Mouse (Mus musculus) embryo, embryonic 10 days (tissue): ENCODE data around the gene Mroh2a.
A peak's percentile ranks its signal among the peaks of the same experiment; 100 is the strongest.
"Not testable (repeated sequence)": the region's sequence is repeated elsewhere in the genome, so short reads cannot be mapped to it uniquely, and the experiment has no call there.

Source experiments
- DNase-seq: peaks from one replicate; pipeline ENCODE4 v3.0.0-alpha.2; 2015; ENCODE audit warnings: low spot score

Mroh2a gene

DNA sequence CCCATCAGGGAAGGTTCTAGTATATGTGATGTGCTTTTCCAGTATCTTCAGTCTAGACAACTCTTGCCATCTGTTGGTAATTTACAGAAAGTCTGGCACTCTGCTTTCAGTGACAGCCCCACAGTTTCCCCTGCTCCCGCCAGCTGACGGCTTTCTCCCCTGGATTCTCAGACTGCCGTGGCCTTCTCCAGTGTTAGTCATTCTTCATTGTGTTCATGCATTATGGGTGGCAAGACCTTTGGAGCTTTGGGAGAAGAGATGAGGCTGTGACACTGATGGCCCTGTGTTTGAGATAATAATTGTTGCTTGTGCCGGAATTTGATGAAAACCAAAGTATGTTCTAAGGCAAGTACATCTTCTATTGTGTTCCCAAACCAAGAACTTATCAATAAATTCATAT lies 8.2 kb upstream of the Mroh2a start:
- DNase-seq: no peak

DNA sequence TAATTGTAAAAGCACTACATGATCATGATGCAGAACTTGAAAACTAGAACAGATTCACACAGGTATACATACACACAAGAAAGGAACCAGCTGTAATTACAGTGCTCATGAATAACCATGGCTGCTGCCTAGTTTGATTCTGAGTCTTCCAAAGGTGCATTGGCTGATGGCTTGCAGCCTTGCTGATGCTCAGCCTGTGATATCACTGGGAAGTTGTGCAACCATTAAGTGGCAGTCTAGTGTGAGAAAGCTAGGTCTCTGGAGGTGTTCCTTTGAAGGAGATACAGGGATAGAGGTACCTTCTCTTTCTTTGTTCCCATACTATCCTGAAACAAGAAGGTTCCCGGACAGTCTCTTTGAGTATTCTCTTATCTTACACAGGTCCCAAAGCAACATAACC lies 7.7 kb upstream of the Mroh2a start:
- DNase-seq: peak; percentile 12

DNA sequence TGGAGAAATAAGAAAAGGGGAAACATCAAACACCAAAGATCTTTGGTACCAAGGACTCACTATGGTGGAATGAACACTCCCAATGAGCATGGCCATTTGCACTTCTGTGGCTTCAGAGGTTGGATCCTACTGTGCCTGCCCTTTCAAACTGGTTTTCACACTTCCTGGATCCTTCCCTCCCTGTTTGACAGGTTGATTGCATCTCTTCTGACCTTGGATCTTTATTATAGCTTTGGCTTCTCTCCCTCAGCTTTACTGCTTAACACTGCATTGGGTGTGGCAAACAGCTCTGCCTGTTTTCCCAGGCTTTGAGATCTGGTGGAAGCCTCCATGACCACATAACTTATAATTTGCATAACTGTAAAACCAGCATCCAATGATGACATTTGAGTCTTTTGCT lies 6.5 kb upstream of the Mroh2a start:
- DNase-seq: peak; percentile 14

DNA sequence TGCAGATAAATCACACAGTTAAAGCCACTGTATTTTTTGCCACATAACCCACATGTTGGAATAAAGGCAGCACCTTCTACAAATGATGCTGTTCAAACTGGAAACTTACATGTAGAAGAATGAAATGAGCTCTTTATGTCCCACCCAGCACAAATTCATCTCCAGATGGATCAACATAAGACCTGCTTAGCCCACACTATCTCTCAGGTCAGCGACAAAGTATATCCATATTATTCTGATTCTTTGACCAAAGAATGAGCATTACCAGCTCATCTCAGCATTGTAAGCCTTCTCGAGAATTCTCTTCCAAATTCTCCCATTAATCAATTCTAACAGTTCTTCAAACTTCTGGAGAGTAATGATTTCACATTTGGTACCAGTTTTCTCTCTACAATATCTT lies 4.6 kb upstream of the Mroh2a start:
- no peak for DNase-seq

DNA sequence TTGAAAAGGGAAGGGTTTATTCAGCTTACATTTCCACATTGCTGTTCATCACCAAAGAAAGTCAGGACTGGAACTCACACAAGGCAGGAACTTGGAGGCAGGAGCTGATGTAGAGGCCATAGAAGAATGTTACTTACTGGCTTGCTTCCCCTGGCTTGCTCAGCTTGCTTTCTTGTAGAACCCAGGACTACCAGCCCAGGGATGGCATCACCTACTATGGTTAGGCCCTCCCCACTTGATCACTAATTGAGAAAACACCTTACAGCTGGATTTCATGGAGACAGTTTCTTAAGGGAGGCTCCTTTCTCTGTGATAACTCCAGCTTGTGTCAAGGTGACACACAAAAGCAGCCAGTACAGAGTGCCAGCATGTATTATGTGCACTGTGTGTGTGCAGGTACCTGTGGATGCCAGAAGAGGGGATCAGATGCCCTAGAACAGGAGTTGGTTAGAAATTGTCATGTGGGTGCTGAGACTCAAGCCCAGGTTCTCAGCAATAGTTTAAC lies 3.7 kb upstream of the Mroh2a start:
- DNase-seq: not testable (repeated sequence)

DNA sequence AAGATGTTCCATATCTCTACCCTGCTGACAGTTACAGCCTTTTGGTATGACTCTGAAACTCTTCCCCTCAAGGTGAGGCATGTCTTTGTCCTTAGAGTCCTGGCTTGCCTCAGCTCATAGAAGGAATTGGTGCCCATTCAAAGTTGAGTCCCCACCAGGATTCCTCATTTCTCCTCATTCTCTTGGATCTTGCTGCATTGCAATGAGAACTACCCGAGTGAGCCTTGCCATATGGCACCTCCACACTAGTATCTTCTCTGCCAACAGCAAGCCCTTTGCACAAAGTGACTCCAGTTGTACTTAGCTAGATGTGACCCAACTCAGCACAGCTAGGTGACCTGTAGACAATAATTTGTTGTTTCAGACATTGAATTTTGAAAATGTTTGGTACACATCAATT lies 3.2 kb upstream of the Mroh2a start:
- DNase-seq: no peak

DNA sequence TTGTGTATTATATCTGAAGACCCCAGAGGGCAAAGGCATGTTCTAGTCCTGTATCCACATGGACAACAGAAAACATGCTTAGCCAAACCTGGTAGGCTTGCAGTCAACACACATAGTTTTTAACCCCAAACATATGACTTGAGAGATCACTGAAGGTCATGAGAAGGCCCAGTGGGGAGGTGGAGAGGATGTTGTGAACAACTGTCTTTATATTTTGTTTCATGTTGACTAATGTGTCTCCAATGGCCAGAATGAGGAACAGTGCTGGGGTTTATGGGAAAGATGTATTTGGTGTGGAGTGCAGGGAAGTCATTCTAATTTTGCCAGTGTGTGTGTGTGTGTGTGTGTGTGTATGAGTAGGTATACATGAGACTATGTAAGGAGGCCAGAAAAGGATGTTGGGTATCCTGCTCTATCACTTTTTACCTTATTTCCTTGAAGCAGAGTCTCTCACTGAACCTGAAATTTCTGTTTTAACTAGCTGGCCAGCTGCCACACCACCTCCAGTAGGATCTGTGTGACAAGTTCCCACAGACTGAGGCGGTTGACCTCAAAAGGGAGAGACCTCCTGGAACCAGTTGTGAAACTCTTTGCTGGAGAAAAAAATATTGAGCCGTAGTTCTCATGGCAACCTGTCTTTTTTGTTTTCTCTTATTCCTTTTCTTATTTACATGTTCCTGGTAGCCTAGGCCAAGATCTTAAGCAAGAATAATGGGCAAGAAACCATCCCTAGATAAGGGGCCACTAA lies 2.6 kb upstream of the Mroh2a start:
- DNase-seq: no peak

DNA sequence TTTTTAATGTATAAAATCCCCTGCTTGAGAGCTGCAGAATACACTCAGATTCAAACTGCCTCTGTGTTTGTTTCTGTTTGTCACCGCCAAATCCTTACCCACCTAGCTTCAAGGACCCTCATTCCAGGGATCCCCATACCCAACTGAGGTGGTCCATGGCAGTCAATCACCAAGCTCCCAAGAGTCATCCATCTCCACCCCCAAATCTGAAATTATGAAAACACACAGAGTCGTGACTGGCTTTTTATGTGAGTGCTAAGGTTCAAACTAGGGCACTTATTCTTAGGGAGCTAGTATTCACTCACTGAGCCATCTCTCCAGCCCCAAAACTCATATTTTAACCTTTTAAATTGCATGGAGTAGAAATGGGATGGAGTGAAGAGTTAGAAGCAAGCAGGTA lies 1.5 kb upstream of the Mroh2a start:
- DNase-seq: not testable (repeated sequence)

DNA sequence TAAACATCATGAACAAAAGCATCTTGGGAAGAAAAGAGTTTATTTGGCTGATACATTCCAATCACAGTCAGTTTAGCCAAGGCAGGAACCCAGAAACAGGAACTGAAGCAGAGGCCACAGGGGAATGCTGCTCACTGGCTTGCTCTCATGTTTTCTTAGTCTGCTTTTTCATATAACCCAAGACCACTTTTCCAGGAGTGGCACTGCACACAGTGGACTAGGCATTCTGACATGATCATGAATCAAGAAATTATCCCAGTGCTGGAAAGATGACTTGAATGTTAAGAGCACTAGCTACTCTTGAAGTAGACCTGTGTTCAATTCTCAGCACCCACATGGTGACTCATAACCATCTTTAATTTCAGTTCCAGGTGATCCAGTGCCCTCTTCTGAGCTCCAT lies 1.0 kb upstream of the Mroh2a start:
- DNase-seq: no peak

DNA sequence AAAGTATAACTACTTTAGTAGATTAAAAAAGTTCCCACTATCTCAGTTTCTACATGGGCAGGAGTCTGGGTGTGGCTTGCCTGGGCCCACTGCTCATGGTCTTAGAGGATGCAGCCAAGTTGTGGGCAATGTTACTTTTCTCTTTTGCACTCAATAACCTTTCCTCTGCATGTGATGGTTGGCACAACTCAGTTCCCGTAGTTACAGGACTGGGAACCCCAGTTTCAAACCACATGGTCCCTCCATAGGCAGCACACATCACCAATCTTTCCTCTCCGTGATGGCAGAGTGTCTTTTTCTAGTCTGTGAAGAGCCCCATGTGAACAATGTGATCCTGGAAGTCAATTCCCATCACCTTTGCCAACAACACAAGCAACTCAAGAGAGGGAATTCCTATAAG lies 696 bp downstream of the Mroh2a start:
- DNase-seq: no peak

DNA sequence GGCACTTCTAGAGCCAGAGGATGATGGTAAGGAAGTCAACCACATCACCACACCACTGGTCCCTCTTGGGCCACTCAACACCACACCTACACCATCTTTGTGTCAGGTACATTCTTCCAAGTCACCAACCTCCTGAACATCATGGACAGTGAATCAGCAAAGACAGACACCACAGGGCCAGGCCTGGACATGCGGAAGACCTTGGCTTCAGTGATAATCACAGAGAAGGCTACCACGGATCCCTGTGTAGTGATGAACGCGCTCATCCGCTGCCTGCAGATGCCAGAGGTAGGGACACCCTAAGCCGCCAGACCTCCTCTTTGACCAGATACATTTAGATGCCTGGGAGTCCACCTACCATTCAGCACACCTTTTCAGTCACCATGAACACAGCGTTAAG lies 1.3 kb downstream of the Mroh2a start:
- no peak for DNase-seq

DNA sequence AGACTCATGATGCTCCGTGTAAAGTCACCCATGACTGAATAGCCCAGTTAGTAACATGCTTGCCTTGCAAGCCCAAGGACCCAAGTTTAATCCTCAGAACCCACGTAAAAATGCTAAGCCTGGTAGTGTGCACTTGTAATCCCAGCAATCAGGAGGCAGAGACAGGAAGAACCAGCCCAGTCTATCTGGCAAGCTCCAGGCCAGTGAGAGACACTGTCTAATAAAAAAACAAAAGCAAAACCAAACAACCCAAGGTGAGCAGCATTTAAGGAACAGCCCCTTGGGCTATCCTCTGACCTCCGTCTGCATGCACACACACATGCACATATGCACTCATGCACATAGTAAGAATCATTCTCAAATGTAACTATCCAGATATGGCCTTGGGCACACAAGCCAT lies 2.8 kb downstream of the Mroh2a start:
- no peak for DNase-seq

DNA sequence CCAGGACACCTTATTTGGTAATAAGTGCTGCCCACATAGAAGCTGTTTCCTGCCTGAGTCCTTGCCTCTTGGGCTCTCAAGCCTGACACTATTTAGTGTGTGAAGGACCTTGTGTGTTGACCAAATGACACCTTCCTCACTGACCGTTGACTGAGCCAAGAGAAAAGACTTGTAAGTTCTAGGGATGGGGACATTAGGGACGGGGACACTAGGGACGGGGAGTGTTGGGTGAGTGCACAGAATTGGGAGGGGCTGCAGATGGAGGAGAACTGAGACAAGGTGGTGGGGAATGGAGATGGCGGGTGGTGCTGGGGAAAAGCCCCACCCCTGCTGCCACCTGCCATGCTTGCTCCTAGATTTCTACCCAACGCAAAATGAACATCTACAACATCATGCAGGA lies 3.2 kb downstream of the Mroh2a start:
- DNase-seq: no peak

DNA sequence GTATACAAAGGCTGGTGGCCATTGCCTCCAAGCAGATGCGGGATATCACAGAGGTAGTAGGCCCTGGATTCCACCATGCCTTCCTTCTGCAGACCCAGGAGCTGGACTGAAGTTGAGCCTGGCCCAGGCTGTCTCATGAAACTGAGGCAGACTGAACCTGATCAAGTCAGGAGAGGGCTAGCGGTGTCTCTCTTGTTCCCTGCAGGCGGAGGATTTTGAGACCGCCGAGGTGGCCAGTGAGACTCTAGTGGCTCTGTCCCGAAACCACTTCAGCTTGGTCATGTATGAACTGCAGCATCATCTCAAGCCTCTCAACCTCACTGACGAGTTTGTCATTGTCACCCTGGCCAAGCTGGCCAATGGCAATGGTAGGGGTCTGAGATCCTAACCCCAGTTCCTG lies 3.6 kb downstream of the Mroh2a start:
- DNase-seq: no peak

DNA sequence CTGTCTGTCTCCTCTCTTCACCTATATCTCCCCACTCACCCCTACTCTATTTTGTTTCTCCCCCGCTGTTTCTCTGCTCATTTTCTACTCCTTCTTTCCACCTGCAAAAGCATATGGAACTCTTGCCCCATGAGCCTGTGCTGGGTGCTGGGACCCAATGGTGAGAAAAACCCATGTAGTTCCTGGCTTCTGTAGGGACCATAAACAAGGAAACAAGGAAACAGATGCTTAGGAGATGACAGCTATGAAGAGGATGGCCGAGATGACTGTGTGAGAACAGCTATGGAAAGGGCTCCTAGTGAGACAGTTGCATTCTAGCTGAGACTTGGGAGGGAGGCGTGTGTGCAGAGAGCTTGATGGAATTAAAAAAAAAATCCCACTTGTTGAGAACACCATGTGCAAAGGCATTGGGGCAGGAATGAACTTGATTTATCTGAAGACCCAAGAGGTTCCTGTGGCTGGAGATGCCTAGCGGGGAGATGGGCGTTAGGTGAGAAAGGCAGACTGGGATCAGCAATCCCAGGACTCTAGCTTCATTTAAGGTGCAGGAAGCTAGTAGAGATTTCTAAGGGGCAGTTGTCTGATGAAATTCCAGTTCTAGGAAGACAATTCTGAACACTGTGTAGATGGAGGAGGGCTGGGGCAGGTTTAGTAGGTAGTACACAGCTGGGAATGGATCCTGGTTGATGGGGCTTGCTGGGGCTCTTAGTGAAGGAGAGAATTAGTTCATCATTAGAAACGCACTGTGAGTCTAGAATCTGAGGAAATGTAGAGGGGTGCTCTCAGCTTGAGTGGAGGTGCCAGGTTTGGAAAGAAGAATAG lies 4.4 kb downstream of the Mroh2a start:
- no peak for DNase-seq

DNA sequence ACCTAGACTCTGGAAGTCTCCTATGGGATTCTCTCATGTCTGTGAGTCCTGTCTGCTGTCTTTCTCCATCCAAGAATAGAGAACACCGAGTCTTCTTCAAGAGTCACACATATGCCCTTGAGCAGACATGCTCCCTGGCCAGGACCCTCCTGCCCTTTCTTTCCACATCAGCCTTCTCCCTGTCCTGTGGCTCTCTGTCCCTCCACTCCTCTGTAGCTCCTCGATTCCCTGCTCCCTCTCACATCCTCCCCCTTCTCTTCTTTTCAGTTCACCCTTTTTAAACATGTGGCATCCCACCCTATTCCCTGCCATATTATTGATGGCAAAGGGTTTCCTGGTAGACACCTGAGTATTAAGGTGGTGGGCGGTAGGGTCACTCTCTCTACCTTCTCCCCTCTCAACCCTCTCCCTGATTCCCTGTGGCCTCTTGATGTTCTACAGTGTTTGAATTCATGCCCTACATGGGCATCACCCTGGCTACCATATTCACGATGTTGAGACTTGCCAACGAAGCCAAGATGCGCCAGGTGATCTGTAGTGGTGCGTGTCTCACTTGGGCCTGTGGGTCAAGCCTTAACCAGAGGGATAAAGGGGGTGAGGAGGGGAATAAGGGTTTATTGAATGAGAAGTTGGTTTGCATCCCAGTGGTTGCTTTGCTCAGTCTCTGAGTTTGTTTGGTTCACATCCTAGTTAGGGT lies 5.2 kb downstream of the Mroh2a start:
- DNase-seq: no peak

DNA sequence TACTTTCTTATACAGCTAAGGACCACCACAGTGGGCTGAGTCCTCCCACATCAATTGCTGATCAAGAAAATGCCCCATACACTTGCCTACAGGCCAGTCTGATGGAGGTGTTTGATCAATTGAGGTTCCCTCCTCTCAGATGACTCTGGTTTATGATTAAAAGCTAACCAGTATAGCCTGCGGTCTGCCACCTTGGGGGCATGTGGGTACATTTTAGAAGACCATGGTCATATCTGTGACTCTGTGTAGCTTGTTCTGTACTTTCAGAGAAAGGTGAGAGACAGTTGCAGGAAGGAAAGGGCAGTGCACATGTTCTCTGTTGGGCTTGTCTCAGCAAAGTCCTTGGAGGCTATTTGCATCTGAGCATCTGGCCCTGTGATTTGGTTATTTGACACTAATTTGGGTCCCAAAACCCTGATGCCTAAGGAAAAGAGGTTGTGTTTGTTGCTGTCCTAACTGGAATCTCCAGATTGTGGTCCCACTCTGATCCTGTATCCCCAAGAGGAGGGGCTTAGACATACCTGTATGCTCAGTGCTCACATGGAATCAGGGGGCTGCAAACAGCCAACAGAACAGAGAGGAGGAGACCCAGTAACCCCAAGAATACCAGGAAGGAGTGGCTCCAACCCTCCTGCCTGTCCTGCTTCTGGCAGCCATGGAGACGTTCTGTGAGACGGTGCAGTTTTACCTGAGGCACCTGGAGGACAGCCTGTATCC lies 6.0 kb downstream of the Mroh2a start:
- no peak for DNase-seq

DNA sequence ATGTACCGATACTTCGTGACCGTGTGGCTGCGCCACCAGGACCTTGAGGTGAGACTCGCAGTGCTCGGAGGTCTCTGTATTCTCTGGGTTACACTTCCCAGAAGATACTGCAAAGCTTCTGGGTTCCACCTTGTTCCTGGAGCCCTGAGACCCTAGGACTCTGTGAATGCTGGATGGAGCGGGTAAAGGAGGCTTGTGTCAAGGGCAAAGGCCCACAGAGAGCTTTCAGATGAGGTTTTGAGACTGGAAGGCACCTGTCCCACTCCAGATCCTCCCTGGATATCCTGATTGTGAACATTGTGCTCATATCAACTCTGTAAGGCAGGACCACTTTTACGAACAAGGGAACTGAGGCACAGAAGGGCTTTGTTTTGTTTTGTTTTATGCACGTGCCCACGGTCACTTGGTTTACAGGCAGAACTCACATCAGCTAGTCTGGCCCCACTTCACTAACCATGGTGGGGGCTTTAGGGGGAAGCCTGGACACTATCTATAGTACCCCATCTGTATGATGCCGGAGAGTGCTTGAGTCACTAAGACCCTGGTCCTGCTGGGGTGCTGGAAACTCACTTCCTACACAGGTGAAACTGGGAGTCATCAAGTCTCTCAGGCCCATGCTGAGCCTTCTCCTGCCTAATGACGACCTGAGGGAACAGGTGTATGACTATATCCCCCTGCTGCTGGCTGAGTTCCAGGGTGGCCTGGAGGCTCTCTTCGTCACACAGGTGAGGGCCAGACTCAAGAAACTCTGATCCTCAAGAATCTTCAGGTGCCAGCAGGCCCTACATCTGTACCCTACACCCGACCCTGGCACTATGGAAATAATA lies 6.8 kb downstream of the Mroh2a start:
- DNase-seq: no peak

DNA sequence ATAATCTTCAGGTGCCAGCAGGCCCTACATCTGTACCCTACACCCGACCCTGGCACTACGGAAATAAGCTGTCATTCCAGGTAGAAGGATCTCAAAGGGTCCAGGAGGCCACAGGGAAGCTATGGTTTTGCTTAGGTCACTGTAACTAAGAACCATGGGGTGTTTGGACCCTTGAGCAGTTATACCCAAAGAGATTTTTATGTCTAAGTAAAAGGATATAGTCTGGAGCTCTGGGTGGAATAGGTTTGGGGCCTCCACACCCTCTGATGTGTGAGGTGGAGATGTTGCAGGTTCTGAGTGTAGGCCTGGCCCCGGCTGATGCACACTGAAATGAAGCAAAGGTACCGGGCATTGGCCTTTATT lies 7.4 kb downstream of the Mroh2a start:
- DNase-seq: no peak

DNA sequence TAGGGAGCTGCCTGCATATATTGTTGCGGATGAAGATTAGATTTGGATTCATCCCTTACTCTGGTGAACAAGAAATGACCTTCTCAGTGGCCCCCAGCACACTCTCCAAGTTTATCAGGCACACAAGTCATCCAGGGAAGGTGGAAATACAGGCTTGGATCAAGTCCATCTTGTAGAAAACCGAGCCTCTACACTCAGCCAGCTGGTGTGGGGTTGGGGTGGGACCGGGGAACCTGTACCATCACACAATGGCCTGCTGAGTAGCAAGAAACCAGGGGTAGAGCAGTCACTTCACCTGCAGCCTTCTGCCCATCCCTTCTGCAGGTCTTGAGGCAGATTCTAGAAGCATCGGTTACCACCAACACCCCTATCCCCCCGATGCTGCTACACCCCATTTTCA lies 7.9 kb downstream of the Mroh2a start:
- DNase-seq: no peak
